ENCODE assay signal across 27 mouse cellular contexts in the genomic region with DNA sequence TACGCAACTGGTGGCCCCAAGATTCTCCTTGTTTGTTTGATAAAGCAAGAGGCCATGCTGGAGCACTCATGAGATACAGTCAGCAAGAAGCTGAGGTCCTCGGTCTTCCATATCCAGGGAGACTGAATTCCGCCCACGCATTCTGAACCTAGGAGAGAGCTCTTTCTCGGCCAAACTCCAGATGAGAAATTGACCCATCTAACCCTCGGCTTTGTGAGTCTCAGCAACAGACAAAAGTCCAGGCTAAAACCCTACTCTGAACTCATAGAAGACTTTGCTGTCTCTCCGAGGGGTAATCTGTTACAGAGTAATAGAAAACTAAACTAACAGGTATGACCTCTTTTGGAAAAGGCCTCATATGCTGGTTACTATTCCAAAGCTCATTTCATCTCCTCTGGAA. TPM values are rescaled to one million over a fixed set of nuclear protein-coding genes. Genes with fewer than 3 reads are reported as not detected.
A peak's percentile ranks its signal among the peaks of the same experiment; 100 is the strongest.
DNase-seq lines count a peak whose midpoint lies in the region; ATAC-seq and TF ChIP-seq lines count a peak whose summit lies in the region.
"Had no signal": no experiment of that assay in that cellular context is flagged by ENCODE, and none has a peak within 500 bp of the region (broad histone marks: within the 10 kb centered on the region; RNA-seq: fewer than 3 reads in every experiment).

No protein-coding gene starts in this region.

- peaks cover 85% of the 10 kb centered on the region for H3K4me1 ChIP-seq in E14TG2a.4 (replicated peaks; ENCODE audit: low read depth, low read length)

- H3K27me3 ChIP-seq in E14TG2a.4 (ENCODE audit: insufficient read depth, low read length) = no peaks in the 10 kb centered on the region
- H3K27me3 ChIP-seq: embryonic facial prominence, embryonic 12.5 days; embryonic facial prominence, embryonic 15.5 days; forebrain, embryonic 15.5 days; heart, embryonic 12.5 days; heart, embryonic 15.5 days; hindbrain, embryonic 13.5 days; Patski had no signal

- no peak for ATAC-seq in erythroid progenitor cell, adult 5-6 weeks (replicated peaks; ENCODE audit: low FRiP score, poor library complexity, severe bottlenecking)
- ATAC-seq: forebrain, embryonic 15.5 days; hindbrain, embryonic 16.5 days; Patski had no signal

- peak overlapping the region; percentile 88; the same call in 1 of the 2 replicates for H3K4me3 ChIP-seq in E14TG2a.4 (replicated peaks; ENCODE audit: low read length)
- H3K4me3 ChIP-seq: embryonic facial prominence, embryonic 12.5 days; embryonic facial prominence, embryonic 15.5 days; forebrain, embryonic 12.5 days; forebrain, embryonic 15.5 days; heart, embryonic 12.5 days; heart, embryonic 15.5 days; hindbrain, embryonic 10.5 days; hindbrain, embryonic 13.5 days had no signal

- H3K9me3 ChIP-seq in E14TG2a.4 (ENCODE audit: low read length) = no peaks in the 10 kb centered on the region
- H3K9me3 ChIP-seq: embryonic facial prominence, embryonic 12.5 days; embryonic facial prominence, embryonic 15.5 days; forebrain, embryonic 12.5 days; forebrain, embryonic 15.5 days; heart, embryonic 12.5 days; heart, embryonic 15.5 days; hindbrain, embryonic 10.5 days; hindbrain, embryonic 13.5 days had no signal

- TF ChIP-seq CTCF in E14TG2a.4 (conservative IDR thresholded peaks at IDR 0.05; ENCODE audit: low read length) = no peak

- 0 out of 2 replicates have a peak, but pooled peaks cover 19% of the 10 kb centered on the region for H3K36me3 ChIP-seq in E14TG2a.4 (ENCODE audit: insufficient read depth, low read length)
- H3K36me3 ChIP-seq: embryonic facial prominence, embryonic 12.5 days; embryonic facial prominence, embryonic 15.5 days; forebrain, embryonic 12.5 days; forebrain, embryonic 15.5 days; G1E; heart, embryonic 12.5 days; heart, embryonic 15.5 days; hindbrain, embryonic 10.5 days; hindbrain, embryonic 13.5 days had no signal

- peak; percentile 53 for DNase-seq in kidney, adult 11 months
- no peak for DNase-seq in kidney, postnatal 4 days
- DNase-seq in kidney, adult 9 months = peak; percentile 82
- no peak for DNase-seq in kidney, postnatal 14 days
- DNase-seq: adrenal gland, postnatal 10 days; adrenal gland, postnatal 36 days; cerebellum, adult 11 months; cerebellum, adult 2 months; cerebellum, adult 9-11 months; cerebellum, postnatal 25 days; gastrocnemius, postnatal 25 days; heart, adult 18-20 months; heart, postnatal 10 days; heart, postnatal 36 days had no signal

RNA-seq across cellular contexts. Expression of a gene that starts 4.9 kb away (rescaled TPM):
- total RNA-seq in erythroid progenitor cell, adult 5-6 weeks (2015; ENCODE audit: low replicate concordance) = 2.9 and 5.0 TPM in 2 replicates
- 1.1 and 1.2 TPM in 2 replicates for total RNA-seq in erythroid progenitor cell, adult 5-6 weeks (2017; ENCODE audit: low replicate concordance)

Comparison
In these comparisons a context has a peak if more than half of its experiments do, and no peak if none do; other contexts are left out.
1. DNase-seq: peak in kidney, adult 11 months (single experiment) and kidney, adult 9 months (single experiment); none in kidney, postnatal 4 days (0 of 2) and kidney, postnatal 14 days (single experiment).